Mouse (Mus musculus): Measurements from ENCODE around the gene Hsp90aa1.
A peak's percentile ranks its signal among the peaks of the same experiment; 100 is the strongest.
"Not testable (repeated sequence)": the region's sequence is repeated elsewhere in the genome, so short reads cannot be mapped to it uniquely, and the experiment has no call there.

Hsp90aa1 gene

GRCm38 (mm10) chr12:110698523-110699170, 3.9 kb downstream of the Hsp90aa1 start:
- no peak for DNase-seq (ENCODE audit: low spot score in 2 of 2)

- no peak for DNase-seq (ENCODE audit: low spot score in 2 of 2)
Observed at GRCm38 (mm10) chr12:110698080-110698479, 4.4 kb downstream of the Hsp90aa1 start.

GRCm38 (mm10) chr12:110697457-110697856, 5.1 kb downstream of the Hsp90aa1 start:
- no peak for DNase-seq (ENCODE audit: low spot score in 2 of 2)

GRCm38 (mm10) chr12:110696975-110697400, 5.5 kb downstream of the Hsp90aa1 start:
- DNase-seq (ENCODE audit: low spot score in 2 of 2) = no peak

GRCm38 (mm10) chr12:110696173-110696974, 6.2 kb downstream of the Hsp90aa1 start:
- peak; percentile 98 to 99 for DNase-seq (ENCODE audit: low spot score in 2 of 2)

- DNase-seq (ENCODE audit: low spot score in 2 of 2) = peak; percentile 44 to 72
Observed at GRCm38 (mm10) chr12:110695676-110696171, 6.8 kb downstream of the Hsp90aa1 start.

- not testable (repeated sequence) for DNase-seq (ENCODE audit: low spot score in 2 of 2)
Observed at GRCm38 (mm10) chr12:110693378-110693777, 9.2 kb downstream of the Hsp90aa1 start.

- DNase-seq (ENCODE audit: low spot score in 2 of 2) = no peak
Observed at GRCm38 (mm10) chr12:110689919-110690643, 12.4 kb downstream of the Hsp90aa1 start.

- DNase-seq (ENCODE audit: low spot score in 2 of 2) = not testable (repeated sequence)
Observed at GRCm38 (mm10) chr12:110688921-110689320, 13.6 kb downstream of the Hsp90aa1 start.

- DNase-seq (ENCODE audit: low spot score in 2 of 2) = no peak
Observed at GRCm38 (mm10) chr12:110687894-110688734, 14.4 kb downstream of the Hsp90aa1 start.

GRCm38 (mm10) chr12:110683580-110683979, 18.9 kb downstream of the Hsp90aa1 start:
- no peak for DNase-seq (ENCODE audit: low spot score in 2 of 2)

GRCm38 (mm10) chr12:110682561-110683299, 19.8 kb downstream of the Hsp90aa1 start, which contains the start of gene 1700001K19Rik:
1700001K19Rik (minus strand) TSS chr12:110682619.
- DNase-seq (ENCODE audit: low spot score in 2 of 2) = no peak

GRCm38 (mm10) chr12:110681878-110682277, 20.6 kb downstream of the Hsp90aa1 start:
- no peak for DNase-seq (ENCODE audit: low spot score in 2 of 2)

GRCm38 (mm10) chr12:110681191-110681590, 21.3 kb downstream of the Hsp90aa1 start:
- DNase-seq (ENCODE audit: low spot score in 2 of 2) = no peak

- peak in 1 of 2 experiments; percentile 35 for DNase-seq (ENCODE audit: low spot score in 2 of 2)
Observed at GRCm38 (mm10) chr12:110674243-110674642, 28.3 kb downstream of the Hsp90aa1 start.

GRCm38 (mm10) chr12:110667466-110668077, 35.0 kb downstream of the Hsp90aa1 start:
- DNase-seq (ENCODE audit: low spot score in 2 of 2) = no peak

GRCm38 (mm10) chr12:110661746-110662145, 40.8 kb downstream of the Hsp90aa1 start:
- DNase-seq (ENCODE audit: low spot score in 2 of 2) = no peak

- DNase-seq (ENCODE audit: low spot score in 2 of 2) = no peak
Observed at GRCm38 (mm10) chr12:110651464-110651863, 51.1 kb downstream of the Hsp90aa1 start.

GRCm38 (mm10) chr12:110650241-110650641, 52.3 kb downstream of the Hsp90aa1 start:
- no peak for DNase-seq (ENCODE audit: low spot score in 2 of 2)

Measured in cerebellum, postnatal 4 days (tissue).